Mouse (Mus musculus) E14TG2a.4 (cell line): Measurements from ENCODE around the gene Clec2g.
"Not testable (repeated sequence)": the region's sequence is repeated elsewhere in the genome, so short reads cannot be mapped to it uniquely, and the experiment has no call there.

Experiments used
- H3K27me3 ChIP-seq: 2 replicates; pipeline ENCODE4 v1.6.1; 2014; ENCODE audit warnings: low read length, control low read depth; ENCODE audit not compliant: insufficient read depth
- H3K36me3 ChIP-seq: 2 replicates; pipeline ENCODE4 v1.6.1; 2014; ENCODE audit warnings: low read length, control low read depth; ENCODE audit not compliant: insufficient read depth
- H3K4me1 ChIP-seq: replicated peaks from 2 replicates; pipeline ENCODE4 v1.6.1; 2014; ENCODE audit warnings: low read depth, low read length, control low read depth
- H3K4me3 ChIP-seq: replicated peaks from 2 replicates; pipeline ENCODE4 v1.5.1; 2014; ENCODE audit warnings: mild to moderate bottlenecking, low read length
- H3K9me3 ChIP-seq: 2 replicates; pipeline ENCODE4 v1.6.1; 2014; ENCODE audit warnings: low read length, control low read depth
- CTCF ChIP-seq: conservative IDR thresholded peaks from 2 replicates; pipeline ENCODE4 v1.5.1; 2014; ENCODE audit warnings: low read length
- NANOG ChIP-seq: IDR thresholded peaks from 2 replicates; pipeline ENCODE4 v1.6.1; 2014; ENCODE audit warnings: borderline replicate concordance, low read length, mixed read lengths
- POU5F1 ChIP-seq: IDR thresholded peaks from 2 replicates; pipeline ENCODE4 v1.6.1; 2014; ENCODE audit warnings: low read length, borderline replicate concordance

The Clec2g gene

DNA sequence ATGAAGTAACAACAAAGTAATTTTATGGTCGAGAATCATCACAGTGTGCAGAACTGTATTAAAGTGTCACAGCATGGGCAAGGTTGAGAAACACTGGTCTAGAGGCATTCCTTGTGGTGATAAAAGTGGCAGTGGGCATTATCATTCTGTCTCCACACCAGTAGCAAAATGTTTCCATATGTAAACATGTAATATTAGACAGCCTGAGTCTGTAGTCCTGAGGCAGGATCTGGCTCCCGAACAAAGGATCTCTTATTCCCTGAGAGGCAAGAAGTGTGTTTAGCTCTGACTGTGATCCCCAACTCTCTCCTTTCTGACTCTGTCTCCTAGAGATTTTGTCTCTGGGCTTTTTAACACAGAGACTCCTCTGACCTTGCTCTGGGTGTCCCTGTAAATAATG, 1.1 kb upstream of the Clec2g start:
- Histone ChIP-seq H3K4me1 (no peaks in the 10 kb centered on the region), H3K27me3 (no peaks in the 10 kb centered on the region), H3K36me3 (no peaks in the 10 kb centered on the region), H3K4me3 (no peak overlapping the region), H3K9me3 (peaks cover 51% of the 10 kb centered on the region)
- TF ChIP-seq CTCF (no peak), NANOG (no peak), POU5F1 (no peak)

DNA sequence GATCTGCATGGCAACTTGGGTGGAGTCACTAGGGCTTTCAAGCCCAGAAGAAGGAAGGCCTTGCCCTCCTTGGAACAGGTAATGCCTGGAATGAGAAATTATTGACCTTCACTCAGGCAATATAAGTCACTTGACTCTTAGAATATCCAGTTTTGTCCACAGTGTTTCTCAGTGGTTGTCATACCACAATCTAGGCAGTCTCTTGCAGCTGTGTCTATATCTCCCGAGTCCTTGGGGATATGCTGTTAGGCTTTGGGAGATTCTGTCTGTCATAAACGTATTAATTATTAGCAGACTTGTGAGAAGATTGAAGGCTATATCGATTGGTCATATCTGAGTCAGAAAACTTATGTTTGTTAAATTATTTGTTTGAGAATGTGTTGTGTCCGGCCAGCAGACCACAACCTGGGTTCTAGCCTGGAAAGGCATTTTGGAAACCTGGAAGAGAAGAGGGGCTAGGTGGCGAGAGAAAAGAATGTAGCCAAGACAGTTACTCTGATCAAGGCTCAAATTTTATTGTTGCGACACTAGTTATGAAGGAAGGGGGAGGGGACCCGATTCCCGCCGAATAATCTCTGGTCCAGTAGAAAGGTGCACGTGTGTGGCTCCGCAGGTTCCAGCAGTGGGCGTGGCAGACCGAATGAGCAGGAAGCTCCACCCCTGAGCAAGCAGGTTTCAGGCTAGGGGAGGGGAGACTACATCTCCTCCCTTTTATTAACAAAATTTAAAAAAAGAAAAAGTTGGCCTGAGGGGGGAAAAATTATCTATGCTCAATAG, 1.9 kb downstream of the Clec2g start:
- H3K9me3 ChIP-seq: peaks cover 29% of the 10 kb centered on the region
- not testable (repeated sequence) for H3K4me3 ChIP-seq, H3K36me3 ChIP-seq, H3K27me3 ChIP-seq, H3K4me1 ChIP-seq

DNA sequence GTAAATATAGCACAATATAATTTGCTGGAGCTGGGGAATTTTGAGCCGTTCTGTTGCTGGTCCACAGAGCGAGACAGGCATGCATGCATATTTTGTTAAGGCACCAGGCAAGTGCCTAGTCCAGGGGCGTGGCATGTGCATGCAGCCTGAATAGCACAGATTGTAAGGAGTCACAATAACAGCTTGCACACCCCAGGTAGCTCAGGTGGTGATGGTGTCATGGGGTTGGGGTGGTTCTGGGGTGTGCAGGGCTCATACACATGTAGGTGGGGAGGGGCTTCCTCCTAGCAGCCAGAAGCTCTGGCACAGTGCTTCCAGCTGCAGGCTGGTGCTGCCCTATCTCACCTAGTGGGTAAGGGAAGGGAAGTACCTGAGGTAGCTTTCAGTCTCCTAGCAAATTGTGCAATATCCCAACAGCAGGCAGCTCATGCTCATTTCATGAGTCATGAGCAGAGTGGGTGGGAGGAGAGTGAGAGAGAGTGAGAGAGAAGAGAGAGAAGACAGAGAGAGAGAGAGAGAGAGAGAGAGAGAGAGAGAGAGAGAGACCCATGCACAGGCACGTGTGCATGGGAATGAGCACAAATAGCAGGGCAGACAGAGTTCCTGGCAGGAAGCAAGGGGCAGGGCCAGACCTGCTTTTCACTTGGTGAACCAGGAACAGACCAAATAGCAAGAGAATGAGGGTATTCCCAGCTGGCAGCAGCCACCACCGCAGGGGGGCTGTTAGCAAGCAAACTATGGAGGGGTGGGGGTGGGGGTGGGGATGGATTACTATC, 7.7 kb downstream of the Clec2g start:
- Histone ChIP-seq H3K4me3 (no peak overlapping the region), H3K9me3 (peaks cover 25% of the 10 kb centered on the region), H3K4me1 (no peaks in the 10 kb centered on the region), H3K36me3 (no peaks in the 10 kb centered on the region), H3K27me3 (no peaks in the 10 kb centered on the region)
- TF ChIP-seq CTCF (no peak), POU5F1 (no peak), NANOG (no peak)

DNA sequence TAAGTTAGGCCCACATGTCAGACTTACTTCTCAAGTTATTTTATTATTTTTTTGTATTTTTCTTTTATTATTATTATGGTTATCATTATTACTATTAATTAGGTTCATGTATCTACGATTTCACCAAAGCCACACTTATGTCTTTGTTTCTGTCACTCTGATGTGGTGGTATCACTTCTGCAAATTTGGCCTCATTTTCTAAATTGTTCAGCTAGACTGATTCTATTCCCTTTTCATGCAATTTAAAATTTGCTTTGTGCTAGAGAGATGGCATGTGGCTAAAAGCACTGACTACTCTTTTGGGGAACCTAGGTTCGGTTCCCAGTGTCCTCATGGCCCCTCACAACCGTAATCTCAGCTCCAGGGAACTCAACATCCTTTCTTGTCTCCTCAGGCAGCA, 11.4 kb downstream of the Clec2g start:
- no peaks in the 10 kb centered on the region for H3K27me3 ChIP-seq

DNA sequence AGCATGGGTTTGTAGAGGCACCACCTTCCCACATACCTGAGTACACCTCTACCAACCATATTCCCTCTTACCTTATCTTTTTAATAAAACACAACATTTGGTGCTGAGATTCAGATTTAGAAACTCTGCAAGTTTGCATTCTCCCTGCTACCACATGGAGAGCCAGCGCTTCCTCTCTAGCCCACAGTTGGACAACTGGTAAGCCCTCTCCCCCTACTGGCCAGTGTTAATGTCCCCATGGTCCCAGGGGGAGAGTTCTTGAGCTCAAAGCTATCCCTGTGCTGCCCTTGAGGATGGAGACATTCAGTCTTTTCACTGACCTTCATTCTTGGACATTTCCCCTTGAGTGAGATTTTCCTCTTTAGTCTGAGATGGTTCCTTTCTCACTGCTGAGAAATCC, 26.9 kb downstream of the Clec2g start:
- no peaks in the 10 kb centered on the region for H3K27me3 ChIP-seq
- H3K4me1 ChIP-seq: no peaks in the 10 kb centered on the region
- H3K36me3 ChIP-seq: no peaks in the 10 kb centered on the region
- TF ChIP-seq CTCF (no peak), NANOG (no peak), POU5F1 (no peak)
- no peak overlapping the region for H3K4me3 ChIP-seq
- peaks cover 29% of the 10 kb centered on the region for H3K9me3 ChIP-seq

More for the DNA sequence above, 11.4 kb downstream of the Clec2g start:
- Histone ChIP-seq H3K4me1 (no peaks in the 10 kb centered on the region), H3K36me3 (no peaks in the 10 kb centered on the region), H3K4me3 (no peak overlapping the region), H3K9me3 (peaks cover 28% of the 10 kb centered on the region)
- TF ChIP-seq NANOG (no peak), POU5F1 (no peak), CTCF (no peak)

DNA sequence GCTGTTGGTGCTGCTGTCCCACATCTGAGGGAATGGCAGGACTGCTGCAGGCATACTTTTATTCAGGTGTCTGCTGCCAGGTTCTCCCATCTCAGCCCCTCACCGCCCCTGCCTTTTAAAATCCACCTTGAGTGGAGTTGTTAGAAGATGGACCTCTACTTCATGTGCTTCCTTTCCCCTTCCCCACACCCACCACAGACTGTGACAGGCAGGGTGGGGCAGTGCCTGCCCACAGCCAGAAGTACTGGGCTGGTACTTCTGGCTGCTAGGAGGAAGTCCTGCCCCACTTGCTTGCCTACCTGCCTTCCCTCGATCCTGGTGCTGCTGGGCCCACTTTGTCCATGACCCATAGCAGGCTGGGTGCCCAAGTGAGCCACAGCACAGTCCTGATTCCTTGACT, 27.9 kb downstream of the Clec2g start:
- peaks cover 39% of the 10 kb centered on the region for H3K9me3 ChIP-seq
- not testable (repeated sequence) for H3K27me3 ChIP-seq, H3K4me1 ChIP-seq, H3K36me3 ChIP-seq, H3K4me3 ChIP-seq

DNA sequence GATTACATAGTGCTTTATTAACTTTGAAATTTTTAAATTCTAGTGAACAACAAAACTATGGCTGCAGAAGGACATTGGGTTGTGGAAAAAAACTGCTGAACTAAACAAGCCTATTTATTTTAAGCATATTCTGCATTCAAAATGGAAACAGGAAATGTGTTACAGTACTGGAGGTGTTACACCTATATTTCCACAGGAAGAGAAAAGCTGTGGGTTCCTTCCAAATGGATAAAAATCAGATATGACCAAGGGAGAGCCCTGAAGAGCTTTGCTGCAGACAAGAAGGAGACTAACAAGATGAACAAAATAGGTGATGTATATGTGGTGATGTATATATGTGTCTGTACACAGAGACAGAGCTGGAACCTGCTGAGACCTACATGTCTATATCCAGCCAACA, 30.3 kb downstream of the Clec2g start:
- H3K27me3 ChIP-seq: no peaks in the 10 kb centered on the region
- no peak overlapping the region for H3K4me3 ChIP-seq
- peaks cover 64% of the 10 kb centered on the region for H3K9me3 ChIP-seq
- no peaks in the 10 kb centered on the region for H3K36me3 ChIP-seq
- TF ChIP-seq CTCF: no peak
- TF ChIP-seq POU5F1: no peak
- TF ChIP-seq NANOG: no peak
- H3K4me1 ChIP-seq: no peaks in the 10 kb centered on the region

DNA sequence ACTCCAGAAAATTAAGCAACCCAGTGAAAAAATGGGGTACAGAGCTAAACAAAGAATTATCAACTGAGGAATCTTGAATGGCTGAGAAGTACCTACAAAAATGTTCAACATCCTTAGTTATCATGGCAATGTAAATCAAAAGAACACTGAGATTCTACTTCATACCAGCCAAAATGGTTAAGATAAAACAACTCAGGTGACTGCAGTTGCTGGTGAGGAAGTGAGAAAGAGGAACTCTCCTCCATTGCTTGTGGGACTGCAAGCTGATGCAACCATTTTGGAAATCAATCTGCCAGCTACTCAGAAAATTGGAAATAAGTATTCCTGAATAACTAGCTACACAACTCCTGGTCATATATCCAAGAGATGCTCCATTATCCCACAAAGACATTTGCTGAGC, 34.3 kb downstream of the Clec2g start:
- no peak for TF ChIP-seq NANOG
- TF ChIP-seq POU5F1: no peak
- TF ChIP-seq CTCF: no peak
- H3K4me3 ChIP-seq: no peak overlapping the region
- H3K36me3 ChIP-seq: no peaks in the 10 kb centered on the region
- no peaks in the 10 kb centered on the region for H3K4me1 ChIP-seq
- peaks cover 43% of the 10 kb centered on the region for H3K9me3 ChIP-seq
- H3K27me3 ChIP-seq: no peaks in the 10 kb centered on the region

DNA sequence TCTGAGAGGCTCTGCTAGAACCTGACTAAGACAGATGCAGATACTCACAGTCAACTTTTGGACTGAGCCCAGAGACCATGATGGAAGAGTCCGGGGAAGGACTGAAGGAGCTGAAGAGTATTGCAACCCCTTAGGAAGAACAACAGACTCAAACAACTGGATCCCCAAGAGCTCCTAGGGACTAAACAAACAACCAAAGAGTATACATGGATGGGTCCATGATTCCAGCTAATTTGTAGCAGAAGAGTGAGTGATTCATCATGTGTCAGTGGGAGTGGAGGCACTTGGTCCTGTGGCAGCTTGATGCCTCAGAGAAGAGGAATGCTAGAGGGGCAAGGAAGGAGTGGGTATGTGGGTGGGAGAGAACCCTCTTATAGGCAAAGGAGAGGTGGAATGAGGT, 35.6 kb downstream of the Clec2g start:
- Histone ChIP-seq H3K36me3 (no peaks in the 10 kb centered on the region), H3K27me3 (no peaks in the 10 kb centered on the region), H3K4me3 (no peak overlapping the region), H3K9me3 (peaks cover 43% of the 10 kb centered on the region), H3K4me1 (no peaks in the 10 kb centered on the region)
- TF ChIP-seq POU5F1: no peak
- no peak for TF ChIP-seq CTCF
- TF ChIP-seq NANOG: no peak

DNA sequence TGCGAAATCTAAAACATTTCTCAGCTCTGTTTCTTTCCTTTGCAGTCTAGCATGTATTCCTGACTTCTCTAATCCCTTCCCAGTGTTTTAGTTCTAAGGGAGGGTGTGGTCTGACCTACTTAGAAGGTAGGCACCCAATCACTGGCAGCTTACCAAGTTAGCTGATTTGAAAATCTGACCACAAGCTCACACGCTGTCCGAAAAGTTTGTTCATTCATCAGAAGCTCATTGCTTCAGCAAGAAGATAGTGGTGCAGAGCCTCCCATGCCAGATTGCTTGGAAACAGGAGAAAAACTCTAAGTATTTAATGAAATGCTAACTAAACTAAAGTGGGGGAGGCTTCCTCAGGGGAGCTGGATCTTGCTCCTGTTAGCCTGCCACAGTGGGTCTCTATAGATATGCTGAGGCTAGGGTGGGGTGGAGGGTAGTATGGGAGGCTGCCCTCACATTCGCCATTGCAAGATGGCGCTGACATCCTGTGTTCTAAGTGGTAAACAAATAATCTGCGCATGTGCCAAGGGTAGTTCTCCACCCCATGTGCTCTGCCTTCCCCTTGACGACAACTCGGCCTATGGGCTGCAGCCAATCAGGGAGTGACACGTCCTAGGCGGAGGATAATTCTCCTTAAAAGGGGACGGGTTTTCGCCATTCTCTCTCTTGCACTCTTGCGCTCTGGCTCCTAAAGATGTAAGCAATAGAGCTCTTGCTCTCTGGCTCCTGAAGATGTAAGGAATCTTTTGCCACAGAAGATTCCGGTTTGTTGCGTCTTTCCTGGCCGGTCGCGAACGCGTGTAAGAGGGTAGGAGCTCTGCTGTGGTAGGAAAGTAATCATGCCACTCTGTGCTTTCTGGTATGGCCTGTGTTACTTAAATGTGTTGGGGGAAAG, 36.6 kb downstream of the Clec2g start:
- not testable (repeated sequence) for H3K4me3 ChIP-seq, H3K4me1 ChIP-seq, H3K27me3 ChIP-seq, H3K36me3 ChIP-seq
- peaks cover 37% of the 10 kb centered on the region for H3K9me3 ChIP-seq
